Comparison of ENCODE assay signal across 8 mouse cellular contexts in genomic region chr1:180393017-180393797, GRCm38 (mm10).
DNase-seq lines count a peak whose midpoint lies in the region; ATAC-seq and TF ChIP-seq lines count a peak whose summit lies in the region.

No protein-coding gene starts in this region.

- peaks cover 5% of the 10 kb centered on the region; the same call in 1 of the 2 replicates for H3K36me3 ChIP-seq in kidney, embryonic 15.5 days
- no peaks in the 10 kb centered on the region for H3K36me3 ChIP-seq in kidney, embryonic 14.5 days (ENCODE audit: control insufficient read depth, insufficient read depth, low read length)

- no peak overlapping the region for H3K4me2 ChIP-seq in kidney, embryonic 15.5 days
- no peak overlapping the region for H3K4me2 ChIP-seq in kidney, embryonic 14.5 days (replicated peaks; ENCODE audit: low read depth, low read length)

- H3K4me1 ChIP-seq in kidney, embryonic 15.5 days, result peaks cover 37% of the 10 kb centered on the region
- peaks cover 19% of the 10 kb centered on the region for H3K4me1 ChIP-seq in kidney, embryonic 14.5 days (ENCODE audit: control insufficient read depth, insufficient read depth, low read length)
- peaks cover 11% of the 10 kb centered on the region for H3K4me1 ChIP-seq in bone marrow, adult 2 months (ENCODE audit: control insufficient read depth, insufficient read depth, low read length)

- no peak for ATAC-seq in kidney, embryonic 15.5 days (replicated peaks; ENCODE audit: low FRiP score)
- ATAC-seq in kidney, embryonic 14.5 days (ENCODE audit: low FRiP score, low TSS enrichment), result no peak
- peak; percentile 56; the same call in 1 of the 2 replicates for ATAC-seq in monocyte, adult 5-6 weeks (replicated peaks; ENCODE audit: insufficient number of reproducible peaks, low FRiP score, low TSS enrichment, poor library complexity, severe bottlenecking)
- no peak for ATAC-seq in cerebellum, adult (ENCODE audit: insufficient number of reproducible peaks, low FRiP score, low TSS enrichment)

- no peak for TF ChIP-seq POLR2A in bone marrow, adult 2 months (IDR thresholded peaks at IDR 0.05; ENCODE audit: borderline replicate concordance, control insufficient read depth, low read depth, low read length)

- no peak for TF ChIP-seq CTCF in bone marrow, adult 2 months (IDR thresholded peaks at IDR 0.05; ENCODE audit: control insufficient read depth, insufficient read depth, low read length)

- 77% methylated on average over 9 of the region's 9 CpGs for WGBS in kidney, embryonic 15.5 days
- WGBS in kidney, embryonic 14.5 days, result 83% methylated on average over 9 of the region's 9 CpGs
- WGBS in bone marrow, adult 2 months, result 23% methylated on average over 9 of the region's 9 CpGs

- H3K9ac ChIP-seq in kidney, embryonic 15.5 days, result no peak overlapping the region
- no peak overlapping the region for H3K9ac ChIP-seq in kidney, embryonic 14.5 days (ENCODE audit: low read depth, low read length)

- no peaks in the 10 kb centered on the region for H3K9me3 ChIP-seq in kidney, embryonic 15.5 days (replicated peaks)
- H3K9me3 ChIP-seq in kidney, embryonic 14.5 days (ENCODE audit: control insufficient read depth, low read length), result no peaks in the 10 kb centered on the region

- peak; percentile 83 for DNase-seq in CD4-positive helper T cell, adult 2 months (ENCODE audit: low read depth, low spot score)
- DNase-seq in adrenal gland, adult 8-10 months, result no peak
- no peak for DNase-seq in kidney, adult 8-10 months

- no peaks in the 10 kb centered on the region for H3K27me3 ChIP-seq in kidney, embryonic 15.5 days
- no peaks in the 10 kb centered on the region for H3K27me3 ChIP-seq in kidney, embryonic 14.5 days (ENCODE audit: control insufficient read depth, insufficient read depth, low read length)

- no peak overlapping the region for H3K4me3 ChIP-seq in kidney, embryonic 15.5 days (replicated peaks)
- no peak overlapping the region for H3K4me3 ChIP-seq in kidney, embryonic 14.5 days (ENCODE audit: low read length)
- H3K4me3 ChIP-seq in bone marrow, adult 2 months (replicated peaks; ENCODE audit: control insufficient read depth, low read depth, low read length), result no peak overlapping the region

- peak overlapping the region; percentile 70 for H3K27ac ChIP-seq in kidney, embryonic 15.5 days
- H3K27ac ChIP-seq in kidney, embryonic 14.5 days (ENCODE audit: low read depth, low read length), result no peak overlapping the region
- peak overlapping the region; percentile 83 for H3K27ac ChIP-seq in bone marrow, adult 2 months (ENCODE audit: control insufficient read depth, insufficient read depth, low read depth, low read length, poor library complexity)
